Mouse (Mus musculus): ENCODE measurements around the gene Igfbp2.

DNA sequence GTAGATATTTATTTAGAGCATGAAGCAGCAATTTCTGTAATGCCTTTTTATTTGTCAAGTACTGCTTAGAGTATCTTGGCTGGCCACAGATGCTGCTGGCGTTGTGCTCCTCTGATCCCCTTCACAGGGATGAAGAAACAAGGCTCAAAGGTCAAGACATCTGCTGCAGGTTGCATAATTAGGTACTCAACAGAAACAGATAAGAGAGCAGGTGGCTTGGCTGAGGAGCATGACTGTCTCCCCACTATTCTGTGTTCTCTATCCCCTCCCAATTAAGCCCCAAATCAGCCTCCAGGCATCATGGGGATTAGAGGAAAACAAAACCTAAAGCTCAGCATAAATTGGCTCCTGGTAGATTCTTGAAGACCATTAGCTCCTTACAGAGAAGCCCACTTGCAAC is 32.0 kb upstream of the Igfbp2 start:
- TF ChIP-seq CTCF (IDR thresholded peaks at IDR 0.05; ENCODE audit: insufficient read depth, low read length) (no peak), POLR2A (IDR thresholded peaks at IDR 0.05; ENCODE audit: borderline replicate concordance, extremely low read depth, low read depth, low read length) (no peak)

All from lung, adult 2 months (tissue).